21 mouse cellular contexts compared by ENCODE assay signal in genomic region chr16:8547836-8548235, GRCm38 (mm10). TPM values are rescaled to one million over a fixed set of nuclear protein-coding genes. Genes with fewer than 3 reads are reported as not detected.
DNase-seq lines count a peak whose midpoint lies in the region; ATAC-seq and TF ChIP-seq lines count a peak whose summit lies in the region.
"Had no signal": no experiment of that assay in that cellular context is flagged by ENCODE, and none has a peak within 500 bp of the region (broad histone marks: within the 10 kb centered on the region; RNA-seq: fewer than 3 reads in every experiment).

No protein-coding gene starts in this region.

- no peaks in the 10 kb centered on the region for H3K4me1 ChIP-seq in forebrain, embryonic 11.5 days (replicated peaks; ENCODE audit: control insufficient read depth, insufficient read depth, low read length)
- no peaks in the 10 kb centered on the region for H3K4me1 ChIP-seq in forebrain, postnatal 0 days (ENCODE audit: insufficient read depth)
- no peaks in the 10 kb centered on the region for H3K4me1 ChIP-seq in heart, embryonic 10.5 days
- H3K4me1 ChIP-seq in midbrain, embryonic 11.5 days (ENCODE audit: control insufficient read depth, insufficient read depth, low read length), result no peaks in the 10 kb centered on the region
- no peaks in the 10 kb centered on the region for H3K4me1 ChIP-seq in midbrain, embryonic 10.5 days

- H3K4me2 ChIP-seq in forebrain, embryonic 11.5 days (ENCODE audit: low read depth, low read length, severe bottlenecking), result no peak overlapping the region
- no peak overlapping the region for H3K4me2 ChIP-seq in forebrain, postnatal 0 days (ENCODE audit: low read depth)
- H3K4me2 ChIP-seq in midbrain, embryonic 11.5 days, result no peak overlapping the region

- no peaks in the 10 kb centered on the region for H3K9me3 ChIP-seq in forebrain, embryonic 11.5 days (ENCODE audit: control insufficient read depth, low read length)
- H3K9me3 ChIP-seq in forebrain, postnatal 0 days (ENCODE audit: low read length), result no peaks in the 10 kb centered on the region
- H3K9me3 ChIP-seq in heart, embryonic 10.5 days, result no peaks in the 10 kb centered on the region
- H3K9me3 ChIP-seq in midbrain, embryonic 11.5 days (ENCODE audit: control insufficient read depth, low read length), result no peaks in the 10 kb centered on the region
- no peaks in the 10 kb centered on the region for H3K9me3 ChIP-seq in midbrain, embryonic 10.5 days (replicated peaks)
- H3K9me3 ChIP-seq: G1E had no signal

- intact Hi-C loops in heart, postnatal 14 days (cut with DNase I), result no loop called here

- 87% methylated on average over 2 of the region's 2 CpGs for WGBS in forebrain, embryonic 11.5 days
- WGBS in forebrain, postnatal 0 days, result 97% methylated on average over 2 of the region's 2 CpGs
- 90% methylated on average over 2 of the region's 2 CpGs for WGBS in heart, embryonic 10.5 days
- WGBS in midbrain, embryonic 11.5 days, result 93% methylated on average over 2 of the region's 2 CpGs
- 86% methylated on average over 2 of the region's 2 CpGs for WGBS in midbrain, embryonic 10.5 days

- H3K36me3 ChIP-seq in forebrain, embryonic 11.5 days (ENCODE audit: control insufficient read depth, insufficient read depth, low read length), result no peaks in the 10 kb centered on the region
- H3K36me3 ChIP-seq in forebrain, postnatal 0 days (ENCODE audit: insufficient read depth), result peaks cover 5% of the 10 kb centered on the region; the same call in 1 of the 2 replicates
- peaks cover 8% of the 10 kb centered on the region; the same call in 1 of the 2 replicates for H3K36me3 ChIP-seq in heart, embryonic 10.5 days
- H3K36me3 ChIP-seq in midbrain, embryonic 11.5 days (ENCODE audit: control insufficient read depth, insufficient read depth, low read length), result no peaks in the 10 kb centered on the region
- 0 out of 2 replicates have a peak, but pooled peaks cover 5% of the 10 kb centered on the region for H3K36me3 ChIP-seq in midbrain, embryonic 10.5 days
- H3K36me3 ChIP-seq: G1E had no signal

- H3K27ac ChIP-seq in forebrain, embryonic 11.5 days (ENCODE audit: low read depth, low read length), result no peak overlapping the region
- H3K27ac ChIP-seq in forebrain, postnatal 0 days (ENCODE audit: low read depth, low read length), result no peak overlapping the region
- H3K27ac ChIP-seq in heart, embryonic 10.5 days, result no peak overlapping the region
- H3K27ac ChIP-seq in midbrain, embryonic 11.5 days (ENCODE audit: low read depth, low read length), result no peak overlapping the region
- no peak overlapping the region for H3K27ac ChIP-seq in midbrain, embryonic 10.5 days (replicated peaks)

- DNase-seq in forebrain, embryonic 11.5 days (ENCODE audit: low spot score), result peak; percentile 26
- DNase-seq in forebrain, postnatal 0 days, result no peak
- DNase-seq in heart, adult 11 months, result peak; percentile 66
- no peak for DNase-seq in heart, postnatal 14 days
- peak; percentile 58 for DNase-seq in heart, embryonic 10.5 days (ENCODE audit: low spot score)
- no peak for DNase-seq in heart, adult 9 months (ENCODE audit: low spot score in 2 of 2)
- peak; percentile 56 for DNase-seq in midbrain, embryonic 11.5 days (ENCODE audit: low spot score, missing footprints)
- DNase-seq in midbrain, embryonic 10.5 days (ENCODE audit: low spot score), result no peak
- DNase-seq: adrenal gland, adult 2 months; adrenal gland, adult 8-10 months; adrenal gland, postnatal 10 days; adrenal gland, postnatal 14 days; adrenal gland, postnatal 25 days; adrenal gland, postnatal 36 days; B cell, adult 2 months; cerebellum, adult 11 months; cerebellum, adult 11-12 months had no signal

- H3K9ac ChIP-seq in forebrain, embryonic 11.5 days (ENCODE audit: low read length), result no peak overlapping the region
- no peak overlapping the region for H3K9ac ChIP-seq in forebrain, postnatal 0 days
- no peak overlapping the region for H3K9ac ChIP-seq in midbrain, embryonic 11.5 days (ENCODE audit: low read length)

- TF ChIP-seq CTCF in forebrain, postnatal 0 days (IDR thresholded peaks at IDR 0.05; ENCODE audit: low read depth), result no peak

- no peak for ATAC-seq in forebrain, embryonic 11.5 days (replicated peaks; ENCODE audit: low FRiP score)
- ATAC-seq in forebrain, postnatal 0 days, result no peak
- no peak for ATAC-seq in midbrain, embryonic 11.5 days (ENCODE audit: low FRiP score)
- ATAC-seq: activated CD4-positive, CD25-positive, alpha-beta regulatory T cell, adult 4 months; CD4-positive, CD25-positive, alpha-beta regulatory T cell, adult 4 months; Patski had no signal

- H3K4me3 ChIP-seq in forebrain, embryonic 11.5 days (ENCODE audit: low read depth, low read length), result no peak overlapping the region
- no peak overlapping the region for H3K4me3 ChIP-seq in forebrain, postnatal 0 days (ENCODE audit: low read depth, low read length)
- H3K4me3 ChIP-seq in heart, embryonic 10.5 days, result no peak overlapping the region
- H3K4me3 ChIP-seq in midbrain, embryonic 11.5 days (ENCODE audit: low read depth, low read length), result no peak overlapping the region
- H3K4me3 ChIP-seq in midbrain, embryonic 10.5 days, result no peak overlapping the region

- no peaks in the 10 kb centered on the region for H3K27me3 ChIP-seq in forebrain, embryonic 11.5 days (ENCODE audit: control insufficient read depth, insufficient read depth, low read length)
- no peaks in the 10 kb centered on the region for H3K27me3 ChIP-seq in forebrain, postnatal 0 days (ENCODE audit: insufficient read depth, low read length)
- H3K27me3 ChIP-seq in heart, embryonic 10.5 days (ENCODE audit: insufficient read depth, poor library complexity, severe bottlenecking), result no peaks in the 10 kb centered on the region
- no peaks in the 10 kb centered on the region for H3K27me3 ChIP-seq in midbrain, embryonic 11.5 days (ENCODE audit: control insufficient read depth, insufficient read depth, low read length)
- H3K27me3 ChIP-seq in midbrain, embryonic 10.5 days (ENCODE audit: low read depth, poor library complexity, severe bottlenecking), result no peaks in the 10 kb centered on the region
- H3K27me3 ChIP-seq: Patski had no signal

RNA-seq across cellular contexts. Expression of gene Abat, which starts 34.6 kb away (rescaled TPM):
- 22.2 and 22.7 TPM in 2 replicates for polyA plus RNA-seq in forebrain, embryonic 11.5 days (2014; fragmentation: Nextera tagmentation; extraction: Ambion mirVana)
- 76.1 and 104 TPM in 2 replicates for total RNA-seq in forebrain, postnatal 0 days (2014; rRNA removed)
- 54.9 and 69.4 TPM in 2 replicates for polyA plus RNA-seq in forebrain, postnatal 0 days (2015; fragmentation: Nextera tagmentation; extraction: Ambion mirVana)
- 1 to 10 TPM; 5.7 to 6.6 TPM for total RNA-seq in heart, postnatal 14 days (2021)
- 34.7 and 41.8 TPM in 2 replicates for polyA plus RNA-seq in heart, embryonic 10.5 days (2016; fragmentation: Nextera tagmentation; extraction: Ambion mirVana)
- polyA plus RNA-seq in midbrain, embryonic 11.5 days (2014; fragmentation: Nextera tagmentation; extraction: Ambion mirVana), result 18.1 and 19.6 TPM in 2 replicates
- polyA plus RNA-seq in midbrain, embryonic 10.5 days (2016; fragmentation: Nextera tagmentation; extraction: Ambion mirVana), result 16.4 and 23.4 TPM in 2 replicates
- polyA plus RNA-seq: G1E had no signal

Comparison
In these comparisons a context has a peak if more than half of its experiments do, and no peak if none do; other contexts are left out.
1. DNase-seq: peak in forebrain, embryonic 11.5 days (single experiment), heart, adult 11 months (single experiment), heart, embryonic 10.5 days (single experiment) and midbrain, embryonic 11.5 days (single experiment); none in forebrain, postnatal 0 days (single experiment), heart, postnatal 14 days (0 of 2), heart, adult 9 months (0 of 2) and midbrain, embryonic 10.5 days (single experiment).